Mouse (Mus musculus): ENCODE data around the gene Bbs4.

DNA sequence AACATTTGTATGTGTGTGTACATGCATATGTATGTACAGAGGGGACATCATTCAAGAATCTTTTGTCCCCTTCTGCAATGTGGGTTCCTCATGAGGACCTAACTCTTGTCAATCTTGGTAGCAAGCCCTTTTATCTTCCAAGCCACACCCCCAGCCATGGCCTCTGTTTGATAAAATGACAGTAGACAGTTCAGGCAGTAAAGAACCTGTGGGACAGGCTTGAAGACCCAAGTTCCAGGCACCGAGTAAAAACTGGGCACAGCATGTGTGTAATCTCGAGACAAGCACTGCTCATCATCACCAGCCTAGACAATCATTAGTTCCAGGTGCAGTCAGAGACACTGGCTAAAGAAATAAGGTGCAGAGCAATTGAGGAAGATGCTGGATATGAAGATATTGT is 7.1 kb downstream of the Bbs4 start:
- TF ChIP-seq CTCF (IDR thresholded peaks at IDR 0.05; ENCODE audit: extremely low read depth, insufficient read depth, insufficient read length, insufficient replicate concordance) (no peak), POLR2A (IDR thresholded peaks at IDR 0.05; ENCODE audit: low read depth, low read length) (no peak)

All from spleen, adult 2 months (tissue).